ENCODE assay signal across 19 mouse cellular contexts in genomic region chr4:45485024-45485423, GRCm38 (mm10). TPM values are rescaled to one million over a fixed set of nuclear protein-coding genes. Genes with fewer than 3 reads are reported as not detected.
DNase-seq lines count a peak whose midpoint lies in the region; ATAC-seq and TF ChIP-seq lines count a peak whose summit lies in the region.
"Had no signal": no experiment of that assay in that cellular context is flagged by ENCODE, and none has a peak within 500 bp of the region (broad histone marks: within the 10 kb centered on the region; RNA-seq: fewer than 3 reads in every experiment).

No protein-coding gene starts in this region.

- H3K36me3 ChIP-seq in heart, embryonic 14.5 days (ENCODE audit: control insufficient read depth, insufficient read depth, low read length), result peaks cover 22% of the 10 kb centered on the region; the same call in 1 of the 2 replicates
- peaks cover 5% of the 10 kb centered on the region; the same call in 1 of the 2 replicates for H3K36me3 ChIP-seq in kidney, postnatal 0 days (ENCODE audit: insufficient read depth, low read length)
- peaks cover 29% of the 10 kb centered on the region for H3K36me3 ChIP-seq in embryonic facial prominence, embryonic 10.5 days (replicated peaks)
- H3K36me3 ChIP-seq in liver, embryonic 15.5 days (replicated peaks), result peaks cover 24% of the 10 kb centered on the region
- H3K36me3 ChIP-seq in hindbrain, embryonic 12.5 days, result no peaks in the 10 kb centered on the region
- H3K36me3 ChIP-seq: lung, embryonic 15.5 days; neural tube, embryonic 12.5 days; stomach, embryonic 15.5 days had no signal

- H3K9ac ChIP-seq in heart, embryonic 14.5 days (ENCODE audit: low read length), result peak overlapping the region; percentile 55; the same call in 1 of the 2 replicates
- no peak overlapping the region for H3K9ac ChIP-seq in kidney, postnatal 0 days (ENCODE audit: low read depth, low read length)
- H3K9ac ChIP-seq in liver, embryonic 15.5 days, result 0 out of 2 replicates have a peak overlapping the region, but pooled peaks have one; percentile 52
- H3K9ac ChIP-seq in hindbrain, embryonic 12.5 days, result no peak overlapping the region
- H3K9ac ChIP-seq: embryonic facial prominence, embryonic 13.5 days; lung, embryonic 15.5 days; neural tube, embryonic 12.5 days; stomach, embryonic 15.5 days had no signal

- H3K27me3 ChIP-seq in heart, embryonic 14.5 days (ENCODE audit: control insufficient read depth, insufficient read depth, low read length), result no peaks in the 10 kb centered on the region
- H3K27me3 ChIP-seq in kidney, postnatal 0 days (ENCODE audit: insufficient read depth, low read length), result no peaks in the 10 kb centered on the region
- H3K27me3 ChIP-seq in embryonic facial prominence, embryonic 10.5 days (replicated peaks; ENCODE audit: low read depth, poor library complexity, severe bottlenecking), result 0 out of 2 replicates have a peak, but pooled peaks cover 3% of the 10 kb centered on the region
- no peaks in the 10 kb centered on the region for H3K27me3 ChIP-seq in liver, embryonic 15.5 days
- peaks cover 5% of the 10 kb centered on the region; the same call in 1 of the 2 replicates for H3K27me3 ChIP-seq in hindbrain, embryonic 12.5 days
- H3K27me3 ChIP-seq: embryonic facial prominence, embryonic 13.5 days; lung, embryonic 15.5 days; stomach, embryonic 15.5 days had no signal

- H3K4me1 ChIP-seq in heart, embryonic 14.5 days (ENCODE audit: control insufficient read depth in 2 of 2, insufficient read depth in 2 of 2, low read length in 2 of 2), result peaks cover 64 to 88% of the 10 kb centered on the region in 2 experiments
- peaks cover 35% of the 10 kb centered on the region for H3K4me1 ChIP-seq in kidney, postnatal 0 days (replicated peaks; ENCODE audit: insufficient read depth, low read length)
- H3K4me1 ChIP-seq in embryonic facial prominence, embryonic 10.5 days, result peaks cover 91% of the 10 kb centered on the region
- H3K4me1 ChIP-seq in liver, embryonic 15.5 days (replicated peaks), result peaks cover 98% of the 10 kb centered on the region
- H3K4me1 ChIP-seq in hindbrain, embryonic 12.5 days, result peaks cover 41% of the 10 kb centered on the region

- H3K4me3 ChIP-seq in heart, embryonic 14.5 days (ENCODE audit: control insufficient read depth in 1 of 2, insufficient read depth in 1 of 2, low read depth in 1 of 2, low read length in 2 of 2), result no peak overlapping the region
- no peak overlapping the region for H3K4me3 ChIP-seq in kidney, postnatal 0 days (replicated peaks; ENCODE audit: low read depth, low read length)
- H3K4me3 ChIP-seq in embryonic facial prominence, embryonic 10.5 days, result no peak overlapping the region
- no peak overlapping the region for H3K4me3 ChIP-seq in liver, embryonic 15.5 days (replicated peaks)
- H3K4me3 ChIP-seq in hindbrain, embryonic 12.5 days, result no peak overlapping the region
- H3K4me3 ChIP-seq: embryonic facial prominence, embryonic 13.5 days; lung, embryonic 15.5 days; neural tube, embryonic 12.5 days; stomach, embryonic 15.5 days had no signal

- ATAC-seq in heart, embryonic 14.5 days (ENCODE audit: insufficient number of reproducible peaks, insufficient read depth, low FRiP score, low read depth), result no peak
- ATAC-seq in kidney, postnatal 0 days (replicated peaks; ENCODE audit: low FRiP score, low read depth), result no peak
- ATAC-seq in liver, embryonic 15.5 days (ENCODE audit: insufficient read depth), result no peak
- no peak for ATAC-seq in hindbrain, embryonic 12.5 days (ENCODE audit: low FRiP score)
- ATAC-seq: hindbrain, embryonic 16.5 days had no signal

- no peak overlapping the region for H3K4me2 ChIP-seq in heart, embryonic 14.5 days (ENCODE audit: low read length)
- H3K4me2 ChIP-seq in kidney, postnatal 0 days (ENCODE audit: low read length), result no peak overlapping the region
- H3K4me2 ChIP-seq in liver, embryonic 15.5 days, result no peak overlapping the region
- no peak overlapping the region for H3K4me2 ChIP-seq in hindbrain, embryonic 12.5 days (replicated peaks)
- H3K4me2 ChIP-seq: embryonic facial prominence, embryonic 13.5 days; lung, embryonic 15.5 days; midbrain, embryonic 11.5 days; neural tube, embryonic 12.5 days; stomach, embryonic 15.5 days had no signal

- H3K27ac ChIP-seq in heart, embryonic 14.5 days (replicated peaks in 1 of 2; ENCODE audit: control insufficient read depth in 1 of 2, insufficient read depth in 1 of 2, low read depth in 2 of 2, low read length in 2 of 2), result peak overlapping the region; percentile 52 to 92
- 0 out of 2 replicates have a peak overlapping the region, but pooled peaks have one; percentile 10 for H3K27ac ChIP-seq in kidney, postnatal 0 days
- H3K27ac ChIP-seq in embryonic facial prominence, embryonic 10.5 days (replicated peaks), result peak overlapping the region; percentile 10; the same call in 1 of the 2 replicates
- H3K27ac ChIP-seq in liver, embryonic 15.5 days (replicated peaks), result peak overlapping the region; percentile 97
- no peak overlapping the region for H3K27ac ChIP-seq in hindbrain, embryonic 12.5 days
- H3K27ac ChIP-seq: embryonic facial prominence, embryonic 13.5 days; macrophage; neural tube, embryonic 12.5 days; stomach, embryonic 15.5 days had no signal

- DNase-seq in heart, postnatal 4 days, result no peak
- no peak for DNase-seq in kidney, postnatal 0 days (ENCODE audit: low spot score)
- no peak for DNase-seq in kidney, postnatal 25 days
- DNase-seq in embryonic facial prominence, embryonic 10.5 days (ENCODE audit: low spot score), result no peak
- DNase-seq: cerebellum, adult 9-10 months; gastrocnemius, postnatal 25 days; kidney, adult 9 months; left cerebral cortex, postnatal 4 days; spleen, adult 18-20 months had no signal

- 37% methylated on average over 5 of the region's 5 CpGs for WGBS in heart, embryonic 14.5 days
- WGBS in kidney, postnatal 0 days, result 59% methylated on average over 5 of the region's 5 CpGs
- WGBS in embryonic facial prominence, embryonic 10.5 days, result 82% methylated on average over 5 of the region's 5 CpGs
- WGBS in liver, embryonic 15.5 days (ENCODE audit: insufficient replicate concordance), result 76% methylated on average over 5 of the region's 5 CpGs
- WGBS in hindbrain, embryonic 12.5 days, result 77% methylated on average over 5 of the region's 5 CpGs

- H3K9me3 ChIP-seq in heart, embryonic 14.5 days (ENCODE audit: control insufficient read depth, low read length), result no peaks in the 10 kb centered on the region
- no peaks in the 10 kb centered on the region for H3K9me3 ChIP-seq in kidney, postnatal 0 days (replicated peaks; ENCODE audit: low read length)
- no peaks in the 10 kb centered on the region for H3K9me3 ChIP-seq in embryonic facial prominence, embryonic 10.5 days
- no peaks in the 10 kb centered on the region for H3K9me3 ChIP-seq in liver, embryonic 15.5 days (replicated peaks)
- no peaks in the 10 kb centered on the region for H3K9me3 ChIP-seq in hindbrain, embryonic 12.5 days (replicated peaks)
- H3K9me3 ChIP-seq: embryonic facial prominence, embryonic 13.5 days; lung, embryonic 15.5 days; neural tube, embryonic 12.5 days; stomach, embryonic 15.5 days had no signal

- no peak for TF ChIP-seq CTCF in kidney, postnatal 0 days (IDR thresholded peaks at IDR 0.05; ENCODE audit: low read depth)

RNA-seq across cellular contexts. Expression of gene Shb, which starts 47.2 kb away (rescaled TPM):
- 15.3 and 19.0 TPM in 2 replicates for polyA plus RNA-seq in heart, embryonic 14.5 days (2014; fragmentation: Nextera tagmentation; extraction: Ambion mirVana)
- total RNA-seq in heart, postnatal 4 days (2021), result 10 to 100 TPM; 69.3 to 70.9 TPM
- 5.4 and 6.6 TPM in 2 replicates for polyA plus RNA-seq in kidney, postnatal 0 days (2015; fragmentation: Nextera tagmentation; extraction: Ambion mirVana)
- polyA plus RNA-seq in embryonic facial prominence, embryonic 10.5 days (2016; fragmentation: Nextera tagmentation; extraction: Ambion mirVana), result 3.9 and 4.9 TPM in 2 replicates
- polyA plus RNA-seq in liver, embryonic 15.5 days (2015; fragmentation: Nextera tagmentation; extraction: Ambion mirVana), result 2.9 and 3.9 TPM in 2 replicates
- 10.0 and 10.1 TPM in 2 replicates for polyA plus RNA-seq in hindbrain, embryonic 12.5 days (2016; fragmentation: Nextera tagmentation; extraction: Ambion mirVana)

Comparison
In these comparisons a context has a peak if more than half of its experiments do, and no peak if none do; other contexts are left out.
1. H3K9ac ChIP-seq: peak in heart, embryonic 14.5 days (single experiment) and liver, embryonic 15.5 days (single experiment); none in kidney, postnatal 0 days (single experiment) and hindbrain, embryonic 12.5 days (single experiment).